Mouse (Mus musculus): ENCODE measurements around the gene Noto. TPM values are rescaled to one million over a fixed set of nuclear protein-coding genes. Genes with fewer than 3 reads are reported as not detected.
A peak's percentile ranks its signal among the peaks of the same experiment; 100 is the strongest.
"Not testable (repeated sequence)": the region's sequence is repeated elsewhere in the genome, so short reads cannot be mapped to it uniquely, and the experiment has no call there.

The Noto gene
- polyA plus RNA-seq, 1 experiment = not detected

DNA sequence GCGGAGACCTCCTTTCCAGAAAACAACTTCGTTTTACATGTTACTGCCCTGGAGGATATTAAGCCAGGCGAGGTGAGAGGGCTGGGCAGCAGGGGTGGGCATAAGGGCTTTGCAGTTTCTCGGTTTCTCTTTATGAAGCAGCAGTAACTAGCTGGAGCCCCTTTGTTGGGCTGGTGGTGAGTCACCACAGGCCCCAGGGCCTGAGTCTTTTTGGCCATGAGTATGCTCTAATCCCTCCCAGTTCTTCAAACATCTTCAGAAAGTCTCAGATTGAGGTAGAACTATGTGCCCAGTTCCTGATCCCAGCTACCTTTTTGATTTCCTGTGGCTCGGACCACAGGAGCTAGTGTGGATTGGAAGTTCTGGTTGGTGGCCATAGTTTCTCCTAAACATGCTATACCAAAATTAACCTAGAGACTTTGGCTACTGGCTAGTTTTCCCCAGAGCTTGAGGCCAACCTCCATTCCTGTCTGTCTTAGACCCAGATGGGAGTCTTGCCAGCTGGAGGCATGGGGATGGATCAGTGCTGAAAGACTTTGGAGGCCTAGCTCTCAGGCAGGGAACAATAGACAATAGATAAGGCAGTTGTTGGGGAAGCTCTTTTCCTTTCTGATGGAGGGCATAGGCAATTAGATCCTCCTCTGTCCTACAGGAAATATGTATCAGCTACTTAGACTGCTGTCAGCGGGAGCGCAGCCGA lies 20.7 kb downstream of the Noto start:
- Histone ChIP-seq H3ac (ENCODE audit: control insufficient read depth, insufficient read length) (no peak overlapping the region), H3K4me3 (no peak overlapping the region), H3K79me2 (ENCODE audit: control insufficient read depth, insufficient read depth) (no peaks in the 10 kb centered on the region), H3K4me2 (ENCODE audit: low read depth) (no peak overlapping the region), H3K27me3 (ENCODE audit: control insufficient read depth, insufficient read depth, insufficient read length) (no peaks in the 10 kb centered on the region), H3K36me3 (ENCODE audit: control insufficient read depth, insufficient read depth) (peaks cover 20% of the 10 kb centered on the region)
- TF ChIP-seq TCF12 (IDR thresholded peaks at IDR 0.05; ENCODE audit: insufficient read depth, poor library complexity, severe bottlenecking) (no peak), E2F4 (IDR thresholded peaks at IDR 0.05; ENCODE audit: insufficient read depth) (no peak), MYOG (IDR thresholded peaks at IDR 0.05; ENCODE audit: control insufficient read depth in 1 of 3, insufficient read depth in 1 of 3, insufficient read length in 2 of 3, low read depth in 2 of 3) (no peak), CEBPB (IDR thresholded peaks at IDR 0.05; ENCODE audit: insufficient read depth, poor library complexity, severe bottlenecking) (no peak), REST (IDR thresholded peaks at IDR 0.05; ENCODE audit: insufficient read depth, insufficient read length) (no peak), POLR2A (IDR thresholded peaks at IDR 0.05; ENCODE audit: insufficient read length, low read depth) (no peak), MYOD1 (IDR thresholded peaks at IDR 0.05; ENCODE audit: control insufficient read depth in 1 of 3, insufficient read length in 2 of 3, low read depth in 2 of 3) (no peak), MAX (IDR thresholded peaks at IDR 0.05; ENCODE audit: low read depth) (no peak)

DNA sequence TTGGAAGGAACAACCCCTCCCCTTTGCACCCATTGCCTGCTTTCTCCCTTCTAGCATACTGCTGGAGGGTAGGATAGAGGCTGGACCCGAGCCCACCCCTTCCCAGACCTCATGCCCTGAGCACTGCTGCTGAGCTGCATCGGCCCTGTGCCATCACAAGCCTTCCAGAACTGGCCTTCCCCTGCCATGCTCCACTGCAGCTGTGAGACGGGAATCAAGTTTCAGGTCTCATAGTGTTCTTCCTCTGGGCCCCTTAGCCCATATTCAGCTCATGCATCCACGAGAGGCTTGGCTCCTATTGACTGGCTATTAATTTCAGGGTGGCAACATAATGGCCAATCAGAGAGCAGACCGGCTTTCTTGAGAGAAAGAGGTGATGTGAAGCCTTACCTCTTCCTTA lies 21.6 kb downstream of the Noto start:
- no peaks in the 10 kb centered on the region for H3K79me2 ChIP-seq (ENCODE audit: control insufficient read depth, insufficient read depth)
- no peaks in the 10 kb centered on the region for H3K27me3 ChIP-seq (ENCODE audit: control insufficient read depth, insufficient read depth, insufficient read length)
- peaks cover 20% of the 10 kb centered on the region for H3K36me3 ChIP-seq (ENCODE audit: control insufficient read depth, insufficient read depth)
- H3ac ChIP-seq (ENCODE audit: control insufficient read depth, insufficient read length) = no peak overlapping the region
- TF ChIP-seq SRF (IDR thresholded peaks at IDR 0.05; ENCODE audit: control insufficient read depth, insufficient read length, low read depth) (no peak), CEBPB (IDR thresholded peaks at IDR 0.05; ENCODE audit: insufficient read depth, poor library complexity, severe bottlenecking) (no peak), MYOD1 (IDR thresholded peaks at IDR 0.05; ENCODE audit: control insufficient read depth in 1 of 3, insufficient read length in 2 of 3, low read depth in 2 of 3) (no peak), REST (IDR thresholded peaks at IDR 0.05; ENCODE audit: insufficient read depth, insufficient read length) (no peak), MAX (IDR thresholded peaks at IDR 0.05; ENCODE audit: low read depth) (no peak), USF1 (IDR thresholded peaks at IDR 0.05; ENCODE audit: low read depth) (no peak), MYOG (IDR thresholded peaks at IDR 0.05; ENCODE audit: control insufficient read depth in 1 of 3, insufficient read depth in 1 of 3, insufficient read length in 2 of 3, low read depth in 2 of 3) (no peak), E2F4 (IDR thresholded peaks at IDR 0.05; ENCODE audit: insufficient read depth) (no peak), TCF12 (IDR thresholded peaks at IDR 0.05; ENCODE audit: insufficient read depth, poor library complexity, severe bottlenecking) (no peak), POLR2AphosphoS2 (IDR thresholded peaks at IDR 0.05; ENCODE audit: insufficient read length, low read depth) (no peak), POLR2A (IDR thresholded peaks at IDR 0.05; ENCODE audit: insufficient read length, low read depth) (no peak), TCF3 (IDR thresholded peaks at IDR 0.05; ENCODE audit: insufficient read length, low read depth) (no peak)
- H3K4me2 ChIP-seq (ENCODE audit: low read depth) = no peak overlapping the region
- H3K4me3 ChIP-seq = no peak overlapping the region

- TF ChIP-seq POLR2AphosphoS2 (IDR thresholded peaks at IDR 0.05; ENCODE audit: insufficient read length, low read depth) = peak; percentile 56
- no peak for TF ChIP-seq POLR2A (IDR thresholded peaks at IDR 0.05; ENCODE audit: insufficient read length, low read depth)
- no peaks in the 10 kb centered on the region for H3K27me3 ChIP-seq (ENCODE audit: control insufficient read depth, insufficient read depth, insufficient read length)
- no peak overlapping the region for H3K4me3 ChIP-seq
- no peak overlapping the region for H3K4me2 ChIP-seq (ENCODE audit: low read depth)
- H3K36me3 ChIP-seq (ENCODE audit: control insufficient read depth, insufficient read depth) = peaks cover 6% of the 10 kb centered on the region
- peaks cover 4% of the 10 kb centered on the region for H3K79me2 ChIP-seq (ENCODE audit: control insufficient read depth, insufficient read depth)
- no peak overlapping the region for H3ac ChIP-seq (ENCODE audit: control insufficient read depth, insufficient read length)
Observed at GRCm38 (mm10) chr6:85447351-85447750, 23.7 kb downstream of the Noto start.

DNA sequence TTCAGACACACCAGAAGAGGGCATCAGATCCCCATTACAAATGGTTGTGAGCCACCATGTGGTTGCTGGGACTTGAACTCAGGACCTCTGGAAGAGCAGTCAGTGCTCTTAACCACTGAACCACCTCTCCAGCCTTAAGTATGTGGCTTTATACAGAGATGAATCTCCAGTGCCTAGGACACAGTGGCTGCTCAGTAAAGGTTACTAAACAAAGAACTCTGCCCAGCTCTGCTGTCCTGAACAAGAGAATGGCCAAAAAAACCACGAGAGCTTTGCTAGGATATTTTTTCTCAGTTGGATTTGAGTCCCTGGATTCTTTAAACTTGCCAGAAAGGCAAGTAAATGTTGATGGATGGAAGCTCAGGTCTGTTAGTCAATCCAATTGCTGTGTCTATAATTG lies 26.5 kb downstream of the Noto start:
- Histone ChIP-seq H3K4me3 (peak overlapping the region; percentile 92), H3K4me2 (ENCODE audit: low read depth) (peak overlapping the region; percentile 92), H3K79me2 (ENCODE audit: control insufficient read depth, insufficient read depth) (peaks cover 32% of the 10 kb centered on the region)
- not testable (repeated sequence) for H3ac ChIP-seq (ENCODE audit: control insufficient read depth, insufficient read length); H3K27me3 ChIP-seq (ENCODE audit: control insufficient read depth, insufficient read depth, insufficient read length); H3K36me3 ChIP-seq (ENCODE audit: control insufficient read depth, insufficient read depth)

- TF ChIP-seq POLR2A (IDR thresholded peaks at IDR 0.05; ENCODE audit: insufficient read length, low read depth) (peak; percentile 59), E2F4 (IDR thresholded peaks at IDR 0.05; ENCODE audit: insufficient read depth) (no peak), USF1 (IDR thresholded peaks at IDR 0.05; ENCODE audit: low read depth) (no peak), MYOD1 (IDR thresholded peaks at IDR 0.05; ENCODE audit: control insufficient read depth in 1 of 3, insufficient read length in 2 of 3, low read depth in 2 of 3) (peak in 2 of 3 experiments; percentile 60 to 78), MYOG (IDR thresholded peaks at IDR 0.05; ENCODE audit: control insufficient read depth in 1 of 3, insufficient read depth in 1 of 3, insufficient read length in 2 of 3, low read depth in 2 of 3) (peak in 2 of 3 experiments; percentile 87 to 88)
- Histone ChIP-seq H3K4me2 (ENCODE audit: low read depth) (peak within 1 kb of the TSS; percentile 92), H3K4me3 (peak within 1 kb of the TSS; percentile 92), H3K27me3 (ENCODE audit: control insufficient read depth, insufficient read depth, insufficient read length) (no peaks in the 10 kb centered on the region), H3K36me3 (ENCODE audit: control insufficient read depth, insufficient read depth) (no peaks in the 10 kb centered on the region), H3K79me2 (ENCODE audit: control insufficient read depth, insufficient read depth) (peaks cover 40% of the 10 kb centered on the region), H3ac (ENCODE audit: control insufficient read depth, insufficient read length) (peak within 1 kb of the TSS; percentile 34)
Observed at GRCm38 (mm10) chr6:85450697-85451663, 27.3 kb downstream of the Noto start, which contains the start of gene Cct7. Gene Cct7, plus strand, starts transcription at chr6:85451514.

Data from myocyte (in vitro differentiated cells).